Mouse (Mus musculus) embryo, embryonic 10.5 days (tissue): Measurements from ENCODE around the gene Polr2b.
A peak's percentile ranks its signal among the peaks of the same experiment; 100 is the strongest.

Source experiments
- DNase-seq: peaks from one replicate; pipeline ENCODE4 v3.0.0-alpha.2; 2015; ENCODE audit warnings: low spot score

Gene Polr2b

GRCm38 (mm10) chr5:77363650-77364049 is 53.7 kb downstream of the Polr2b start:
- DNase-seq: no peak

DNA sequence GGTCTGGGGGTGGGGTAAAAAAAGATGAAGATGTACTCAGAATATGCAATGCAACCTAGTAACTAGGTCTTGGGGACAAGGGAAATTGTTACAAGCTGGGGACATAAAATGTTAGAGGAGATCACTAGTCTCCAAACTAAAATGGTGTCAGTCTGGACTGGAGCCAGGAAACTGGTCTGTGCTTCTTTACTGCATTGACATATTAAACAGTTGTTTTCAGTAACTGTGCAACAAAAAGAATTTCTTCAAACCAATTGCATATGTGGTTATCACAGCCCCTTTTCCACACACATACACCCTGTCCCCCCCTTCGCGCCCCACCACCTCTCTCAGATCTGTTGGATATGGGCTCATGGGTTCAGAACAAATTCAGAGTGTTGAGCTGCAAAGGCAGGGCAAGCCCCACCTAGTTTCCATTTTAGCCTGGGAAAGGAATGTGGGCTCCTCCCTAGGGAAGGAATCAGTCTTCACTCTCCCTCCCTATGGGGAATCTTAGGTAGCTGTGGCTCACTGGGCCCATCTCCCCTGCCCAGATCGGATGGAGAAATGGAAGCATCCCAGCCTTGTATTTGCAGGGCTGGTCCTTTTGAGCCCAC is 54.6 kb downstream of the Polr2b start:
- DNase-seq: no peak

GRCm38 (mm10) chr5:77366313-77366712 is 56.4 kb downstream of the Polr2b start:
- no peak for DNase-seq

DNA sequence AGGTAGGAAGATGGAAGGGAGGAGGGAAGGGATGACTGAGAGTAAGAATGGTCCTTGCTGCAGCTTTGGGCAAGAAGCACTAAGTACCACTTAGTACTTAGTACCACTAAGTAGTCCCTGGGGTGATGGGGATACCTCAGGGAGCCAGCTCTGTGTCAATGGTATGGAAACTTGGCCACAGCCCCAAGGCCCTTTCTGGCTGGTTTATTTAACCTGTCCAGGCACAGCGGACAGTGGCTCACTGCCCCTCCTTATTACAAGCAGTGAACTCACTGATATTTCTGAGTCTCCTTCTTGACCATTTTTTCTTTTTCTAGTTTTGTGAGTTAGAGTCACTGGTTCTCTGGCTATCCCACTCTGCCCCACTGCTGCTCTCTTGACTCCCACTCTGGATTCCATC is 57.2 kb downstream of the Polr2b start:
- no peak for DNase-seq

GRCm38 (mm10) chr5:77367682-77368081 is 57.7 kb downstream of the Polr2b start:
- DNase-seq: no peak

- no peak for DNase-seq
Measured at GRCm38 (mm10) chr5:77368194-77368593, 58.2 kb downstream of the Polr2b start.

DNA sequence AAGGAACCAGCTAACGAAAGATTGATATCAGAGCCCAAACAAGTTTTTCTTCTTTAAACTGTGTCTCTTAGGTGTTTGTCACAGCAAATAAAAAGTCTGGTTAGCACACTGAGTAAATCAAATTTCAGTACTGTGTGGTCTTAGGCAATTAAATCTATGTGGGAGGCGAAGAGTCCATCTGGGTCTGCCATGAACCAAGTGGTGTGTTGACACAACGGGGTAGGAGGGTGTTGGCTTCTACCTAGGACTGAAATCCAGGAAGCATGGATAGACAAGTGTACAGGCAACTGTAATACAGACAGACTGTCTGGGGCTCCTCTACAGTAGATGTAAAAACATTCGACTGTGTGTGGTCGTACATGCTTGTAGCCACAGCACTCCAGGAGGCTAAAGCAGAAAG is 59.4 kb downstream of the Polr2b start:
- no peak for DNase-seq

GRCm38 (mm10) chr5:77370378-77370892 is 60.5 kb downstream of the Polr2b start:
- no peak for DNase-seq

GRCm38 (mm10) chr5:77372242-77372641 is 62.3 kb downstream of the Polr2b start:
- DNase-seq: no peak

GRCm38 (mm10) chr5:77372778-77373177 is 62.8 kb downstream of the Polr2b start:
- peak; percentile 40 for DNase-seq

GRCm38 (mm10) chr5:77374945-77375344 is 65.0 kb downstream of the Polr2b start:
- no peak for DNase-seq

DNA sequence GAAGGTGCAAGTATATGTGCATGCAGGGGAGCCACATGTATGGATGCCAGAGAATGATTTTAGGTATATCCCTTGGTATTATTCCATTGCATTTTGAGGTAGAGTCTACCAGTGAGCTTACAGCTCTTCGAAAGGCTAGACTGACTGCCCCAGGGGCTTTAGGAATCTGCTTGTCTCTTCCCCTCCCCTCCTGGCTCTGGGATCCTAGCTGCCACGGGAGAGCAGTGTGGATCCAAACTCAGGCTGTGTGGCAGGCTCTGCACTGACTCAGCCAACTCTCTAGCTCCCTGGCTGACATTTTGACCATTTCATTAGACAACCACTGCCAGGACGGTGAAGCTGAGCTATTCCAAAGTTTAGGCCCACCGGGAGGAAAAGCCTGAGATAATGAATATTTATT is 65.6 kb downstream of the Polr2b start:
- DNase-seq: no peak

- DNase-seq: no peak
Measured at GRCm38 (mm10) chr5:77378027-77378426, 68.1 kb downstream of the Polr2b start.

GRCm38 (mm10) chr5:77379434-77380135 is 69.6 kb downstream of the Polr2b start:
- no peak for DNase-seq

DNA sequence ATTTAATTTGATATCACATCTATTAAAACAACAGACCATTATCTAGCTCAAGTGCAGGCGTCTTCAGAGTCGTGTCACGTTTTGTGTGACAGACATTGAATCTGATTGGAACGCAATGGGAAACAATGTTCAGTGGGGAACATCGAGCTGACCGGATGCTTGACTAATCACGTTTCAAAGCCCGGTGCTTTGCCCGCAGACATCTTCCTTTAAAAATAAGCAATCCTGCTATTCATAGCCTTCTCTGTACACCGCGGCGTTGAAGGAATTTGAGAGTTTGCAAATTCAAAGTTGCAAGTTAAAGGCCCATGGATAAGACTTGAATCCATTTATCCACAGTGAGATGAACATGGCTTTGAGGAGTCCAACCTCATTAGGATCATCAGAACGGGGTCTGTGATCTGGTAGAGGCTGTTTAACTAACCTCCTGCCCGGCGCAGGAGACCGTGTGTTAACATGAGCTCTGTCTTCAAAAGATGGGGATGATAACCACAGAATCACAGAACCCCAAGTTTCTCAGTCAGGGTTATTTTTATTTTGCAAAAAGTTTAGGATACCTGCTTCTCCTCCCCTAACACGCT is 70.5 kb downstream of the Polr2b start:
- no peak for DNase-seq

DNA sequence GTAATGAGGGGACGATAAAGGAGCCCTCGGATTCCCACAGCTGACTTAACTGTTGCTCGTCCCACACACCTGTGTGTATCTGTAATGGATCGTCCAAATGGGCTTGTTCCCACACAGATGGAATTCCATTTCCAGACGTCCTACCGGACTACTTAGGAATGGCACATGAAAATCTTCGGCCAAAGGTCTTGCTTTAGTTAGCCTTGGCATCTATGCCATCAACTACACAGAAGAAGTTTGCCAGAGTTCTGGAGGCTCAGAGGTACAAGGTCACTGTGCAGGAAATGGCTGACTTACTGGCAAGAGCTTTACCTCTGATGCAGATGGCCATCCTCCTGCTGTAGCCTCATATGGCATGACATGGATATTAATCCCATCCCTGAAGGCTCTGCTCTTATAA is 71.3 kb downstream of the Polr2b start:
- DNase-seq: no peak

GRCm38 (mm10) chr5:77381686-77382085 is 71.7 kb downstream of the Polr2b start:
- DNase-seq: no peak

GRCm38 (mm10) chr5:77383799-77384554 is 74.0 kb downstream of the Polr2b start:
- no peak for DNase-seq

DNA sequence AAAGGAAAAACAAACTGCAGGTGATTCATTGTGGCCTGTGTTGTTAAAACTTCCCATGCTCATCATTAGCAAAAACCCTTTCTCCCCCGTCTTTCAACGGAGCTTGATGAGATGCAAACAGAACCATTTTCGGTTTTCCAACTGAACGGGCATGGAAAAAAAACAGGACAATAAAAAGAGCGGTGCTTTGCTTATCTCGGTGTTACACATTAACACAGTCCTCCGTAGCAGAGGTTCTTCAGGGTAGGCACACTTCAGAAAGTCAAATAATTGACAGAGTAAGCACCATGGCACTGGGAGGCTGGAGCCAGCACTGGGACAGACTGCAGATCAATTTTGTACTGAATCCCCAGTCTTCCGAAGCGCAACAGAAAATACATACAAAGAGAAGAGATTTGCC is 74.8 kb downstream of the Polr2b start:
- no peak for DNase-seq

DNA sequence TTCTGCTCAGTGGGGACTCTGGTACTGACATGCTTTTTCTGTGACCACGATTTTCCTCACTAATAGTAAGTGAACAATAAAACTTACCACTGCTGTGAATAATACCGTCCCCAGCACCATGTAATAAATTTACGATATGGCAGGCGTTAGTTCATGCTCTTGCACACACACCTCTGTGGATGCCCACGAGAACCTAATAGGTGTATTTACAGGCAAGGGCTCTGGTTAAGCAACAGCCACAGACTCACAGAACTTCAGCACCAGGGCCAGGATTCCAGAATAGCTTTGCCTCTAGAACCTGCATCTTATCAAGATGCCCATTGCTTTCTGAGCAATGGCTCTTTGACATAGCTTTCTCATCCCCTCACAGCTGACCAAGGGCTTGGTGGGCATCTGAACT is 75.3 kb downstream of the Polr2b start:
- DNase-seq: no peak

- DNase-seq: no peak
Measured at GRCm38 (mm10) chr5:77385900-77386595, 76.1 kb downstream of the Polr2b start.
